In the genomic region with DNA sequence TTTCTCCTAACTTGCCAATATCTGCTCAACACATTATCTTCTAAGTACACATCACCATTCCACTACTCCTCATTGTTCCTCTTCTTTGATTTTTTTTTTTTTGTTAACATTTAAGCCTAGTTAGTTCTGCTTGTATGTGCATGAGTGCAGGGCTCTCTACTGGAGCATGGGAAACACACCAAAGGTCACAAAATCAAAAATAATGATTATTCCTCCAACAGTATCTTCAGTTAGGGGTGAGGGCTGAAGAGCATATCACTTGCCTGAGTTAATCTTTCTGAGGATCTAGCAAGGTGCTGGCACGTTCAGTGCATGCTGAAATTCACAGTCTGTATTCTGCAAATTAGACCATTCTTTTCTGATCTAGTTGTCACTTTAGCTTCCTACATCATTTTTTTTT, we compare ENCODE assay signal across 28 mouse cellular contexts.
"Had no signal": no experiment of that assay in that cellular context is flagged by ENCODE, and none has a peak within 500 bp of the region (broad histone marks: within the 10 kb centered on the region; RNA-seq: fewer than 3 reads in every experiment).

No protein-coding gene starts in this region.

- H3K27me3 ChIP-seq: embryonic facial prominence, embryonic 12.5 days; embryonic facial prominence, embryonic 13.5 days; embryonic facial prominence, embryonic 15.5 days; forebrain, embryonic 12.5 days; forebrain, embryonic 13.5 days; forebrain, embryonic 15.5 days had no signal

- H3K36me3 ChIP-seq: embryonic facial prominence, embryonic 10.5 days; embryonic facial prominence, embryonic 12.5 days; embryonic facial prominence, embryonic 13.5 days; embryonic facial prominence, embryonic 15.5 days; forebrain, embryonic 10.5 days; forebrain, embryonic 12.5 days; forebrain, embryonic 15.5 days had no signal

- H3K9ac ChIP-seq: embryonic facial prominence, embryonic 12.5 days; embryonic facial prominence, embryonic 13.5 days; embryonic facial prominence, embryonic 15.5 days; forebrain, embryonic 12.5 days; forebrain, embryonic 13.5 days; forebrain, embryonic 15.5 days; forebrain, postnatal 0 days had no signal

- H3K4me1 ChIP-seq: embryonic facial prominence, embryonic 10.5 days; embryonic facial prominence, embryonic 12.5 days; embryonic facial prominence, embryonic 13.5 days; embryonic facial prominence, embryonic 15.5 days; forebrain, embryonic 10.5 days; forebrain, embryonic 12.5 days; forebrain, embryonic 13.5 days; forebrain, embryonic 15.5 days had no signal

- DNase-seq: cerebellum, adult 2 months; cerebellum, adult 8-10 months; cerebellum, adult 9-10 months; cerebellum, adult 9-11 months; cerebellum, postnatal 10 days; cerebellum, postnatal 14 days; cerebellum, postnatal 25 days; cerebellum, postnatal 36 days; embryo, embryonic 11 days; forebrain, postnatal 0 days; gastrocnemius, adult 2 months; gastrocnemius, postnatal 10 days; gastrocnemius, postnatal 14 days; gastrocnemius, postnatal 25 days; gastrocnemius, postnatal 36 days; heart, adult 11 months; heart, adult 18-20 months had no signal

- H3K4me2 ChIP-seq: embryonic facial prominence, embryonic 12.5 days; embryonic facial prominence, embryonic 13.5 days; embryonic facial prominence, embryonic 15.5 days; forebrain, embryonic 12.5 days; forebrain, embryonic 13.5 days; forebrain, embryonic 15.5 days had no signal

- H3K9me3 ChIP-seq: embryonic facial prominence, embryonic 10.5 days; embryonic facial prominence, embryonic 12.5 days; embryonic facial prominence, embryonic 13.5 days; embryonic facial prominence, embryonic 15.5 days; forebrain, embryonic 10.5 days; forebrain, embryonic 12.5 days; forebrain, embryonic 13.5 days; forebrain, embryonic 15.5 days had no signal

- ATAC-seq: forebrain, embryonic 13.5 days; forebrain, embryonic 14.5 days; forebrain, embryonic 15.5 days; forebrain, embryonic 16.5 days; forebrain, postnatal 0 days had no signal

- H3K27ac ChIP-seq: embryonic facial prominence, embryonic 10.5 days; embryonic facial prominence, embryonic 12.5 days; embryonic facial prominence, embryonic 13.5 days; embryonic facial prominence, embryonic 15.5 days; forebrain, embryonic 10.5 days; forebrain, embryonic 12.5 days; forebrain, embryonic 13.5 days; forebrain, embryonic 15.5 days; gastrocnemius, adult 2 months had no signal

- H3K4me3 ChIP-seq: embryonic facial prominence, embryonic 10.5 days; embryonic facial prominence, embryonic 12.5 days; embryonic facial prominence, embryonic 13.5 days; embryonic facial prominence, embryonic 15.5 days; erythroblast, embryonic 14.5 days; forebrain, embryonic 10.5 days; forebrain, embryonic 12.5 days; forebrain, embryonic 13.5 days; forebrain, embryonic 15.5 days; gastrocnemius, adult 2 months had no signal
